Comparison of ENCODE assay signal across 8 mouse cellular contexts in genomic region chr8:70611849-70612248, GRCm38 (mm10). TPM values are rescaled to one million over a fixed set of nuclear protein-coding genes. Genes with fewer than 3 reads are reported as not detected.
DNase-seq lines count a peak whose midpoint lies in the region; ATAC-seq and TF ChIP-seq lines count a peak whose summit lies in the region.

No protein-coding gene starts in this region.

- peak; percentile 3; the same call in 1 of the 2 replicates for ATAC-seq in forebrain, embryonic 14.5 days
- no peak for ATAC-seq in lung, embryonic 15.5 days (ENCODE audit: borderline replicate concordance, extremely low read depth, low FRiP score, low TSS enrichment)
- ATAC-seq in neutrophil, adult 5-6 weeks (ENCODE audit: extremely low read depth, insufficient number of reproducible peaks, low FRiP score, poor library complexity, severe bottlenecking): peak; percentile 57

- peak; percentile 94 for DNase-seq in MEL (ENCODE audit: low read depth, low spot score)
- DNase-seq in cerebellum, adult 18-20 months: peak; percentile 87 to 89
- DNase-seq in forebrain, embryonic 14.5 days (ENCODE audit: low spot score): peak; percentile 87
- DNase-seq in heart, postnatal 25 days (ENCODE audit: low spot score): peak; percentile 73
- peak; percentile 93 to 94 for DNase-seq in kidney, postnatal 4 days
- DNase-seq in thymus, postnatal 0 days (ENCODE audit: low spot score): peak; percentile 91

- H3K79me2 ChIP-seq in MEL (ENCODE audit: control insufficient read depth, insufficient read depth, low read length, poor library complexity): peaks cover 17% of the 10 kb centered on the region

- H3K27me3 ChIP-seq in MEL (ENCODE audit: control insufficient read depth in 1 of 2, insufficient read depth in 2 of 2, low read length in 2 of 2): no peaks in the 10 kb centered on the region
- peaks cover 4% of the 10 kb centered on the region; the same call in 1 of the 2 replicates for H3K27me3 ChIP-seq in forebrain, embryonic 14.5 days (replicated peaks; ENCODE audit: control insufficient read depth, insufficient read depth, low read length)
- H3K27me3 ChIP-seq in lung, embryonic 15.5 days: no peaks in the 10 kb centered on the region

- peak overlapping the region; percentile 79 for H3K27ac ChIP-seq in MEL (ENCODE audit: control insufficient read depth, low read depth, low read length)
- H3K27ac ChIP-seq in forebrain, embryonic 14.5 days (ENCODE audit: low read depth, low read length): no peak overlapping the region
- H3K27ac ChIP-seq in lung, embryonic 15.5 days: peak overlapping the region; percentile 100

- WGBS in forebrain, embryonic 14.5 days: 0% methylated on average over 6 of the region's 6 CpGs
- 0% methylated on average over 6 of the region's 6 CpGs for WGBS in lung, embryonic 15.5 days

- 0 out of 4 replicates have a peak, but pooled peaks of 1 of the 2 experiments have one; percentile 17 for TF ChIP-seq EP300 in MEL (IDR thresholded peaks at IDR 0.05; ENCODE audit: low read depth in 1 of 2, low read length in 2 of 2)

- no peaks in the 10 kb centered on the region for H3K9me3 ChIP-seq in MEL (replicated peaks; ENCODE audit: insufficient read depth, low read length)
- no peaks in the 10 kb centered on the region for H3K9me3 ChIP-seq in forebrain, embryonic 14.5 days (replicated peaks; ENCODE audit: control insufficient read depth, low read length)
- H3K9me3 ChIP-seq in lung, embryonic 15.5 days: no peaks in the 10 kb centered on the region

- H3K36me3 ChIP-seq in MEL (ENCODE audit: control insufficient read depth in 1 of 2, insufficient read depth in 2 of 2, low read length in 2 of 2): peaks cover 0 to 8% of the 10 kb centered on the region in 2 experiments; a peak in 2 of 4 replicates
- H3K36me3 ChIP-seq in forebrain, embryonic 14.5 days (ENCODE audit: control insufficient read depth, insufficient read depth, low read length): no peaks in the 10 kb centered on the region
- no peaks in the 10 kb centered on the region for H3K36me3 ChIP-seq in lung, embryonic 15.5 days

- peak overlapping the region; percentile 81 for H3K9ac ChIP-seq in MEL (ENCODE audit: control insufficient read depth, low read depth, low read length, poor library complexity, severe bottlenecking)
- peak overlapping the region; percentile 56; the same call in 1 of the 2 replicates for H3K9ac ChIP-seq in forebrain, embryonic 14.5 days (ENCODE audit: low read length)
- H3K9ac ChIP-seq in lung, embryonic 15.5 days: peak overlapping the region; percentile 62; the same call in 1 of the 2 replicates

- peaks cover 2 to 17% of the 10 kb centered on the region in 2 experiments for H3K4me1 ChIP-seq in MEL (ENCODE audit: control insufficient read depth in 1 of 2, insufficient read depth in 2 of 2, low read length in 2 of 2)
- peaks cover 33% of the 10 kb centered on the region for H3K4me1 ChIP-seq in forebrain, embryonic 14.5 days (ENCODE audit: control insufficient read depth, insufficient read depth, low read length)
- peaks cover 42% of the 10 kb centered on the region for H3K4me1 ChIP-seq in lung, embryonic 15.5 days

- TF ChIP-seq CTCF in MEL (IDR thresholded peaks at IDR 0.05 in 2 of 3, conservative IDR thresholded peaks at IDR 0.05 in 1 of 3; ENCODE audit: control insufficient read depth in 1 of 3, insufficient read depth in 1 of 3, low read depth in 2 of 3, low read length in 3 of 3, poor library complexity in 1 of 3, severe bottlenecking in 1 of 3): peak; percentile 93 to 99 (median 98)

- peak overlapping the region; percentile 74 to 92 for H3K4me3 ChIP-seq in MEL (ENCODE audit: control insufficient read depth in 1 of 2, insufficient read depth in 1 of 2, low read depth in 2 of 2, low read length in 2 of 2)
- H3K4me3 ChIP-seq in forebrain, embryonic 14.5 days (ENCODE audit: low read depth, low read length): peak overlapping the region; percentile 32
- H3K4me3 ChIP-seq in lung, embryonic 15.5 days: peak overlapping the region; percentile 79

- peak overlapping the region; percentile 85 for H3K4me2 ChIP-seq in forebrain, embryonic 14.5 days (ENCODE audit: low read length)
- H3K4me2 ChIP-seq in lung, embryonic 15.5 days: peak overlapping the region; percentile 95

- no peak for TF ChIP-seq POLR2A in MEL (IDR thresholded peaks at IDR 0.05; ENCODE audit: control insufficient read depth in 1 of 2, insufficient read depth in 1 of 2, low read depth in 1 of 2, low read length in 2 of 2, poor library complexity in 1 of 2)

- TF ChIP-seq RAD21 in MEL (IDR thresholded peaks at IDR 0.05; ENCODE audit: low read depth, low read length): peak; percentile 92

- intact Hi-C loops in heart, postnatal 25 days (cut with DNase I): loop anchor here (2.0 to 5.0 kb wide), 4 partner anchors 17 to 145 kb away; no protein-coding TSS in a partner anchor

TF ChIP-seq in MEL, 35 proteins besides CTCF, POLR2A, EP300 and RAD21 (continues in another document):
- peak; percentile 33; the same call in 1 of the 2 replicates for TF ChIP-seq NRF1 (IDR thresholded peaks at IDR 0.05; ENCODE audit: insufficient read depth, low read depth, low read length, poor library complexity, severe bottlenecking)
- TF ChIP-seq MEF2A (IDR thresholded peaks at IDR 0.05; ENCODE audit: extremely low read depth, insufficient replicate concordance, low read depth, low read length, poor library complexity, severe bottlenecking): no peak
- no peak for TF ChIP-seq POLR2AphosphoS5 (IDR thresholded peaks at IDR 0.05; ENCODE audit: borderline replicate concordance, low read depth, low read length)
- peak; percentile 86 for TF ChIP-seq ZC3H11A (IDR thresholded peaks at IDR 0.05; ENCODE audit: low read depth, low read length)
- peak; percentile 72; the same call in 1 of the 2 replicates for TF ChIP-seq MAZ (IDR thresholded peaks at IDR 0.05; ENCODE audit: low read depth, low read length)
- TF ChIP-seq GABPA (IDR thresholded peaks at IDR 0.05; ENCODE audit: low read depth, low read length): no peak
- no peak for TF ChIP-seq GATA1 (IDR thresholded peaks at IDR 0.05; ENCODE audit: low read depth, low read length)
- peak; percentile 17; the same call in 1 of the 2 replicates for TF ChIP-seq USF1 (IDR thresholded peaks at IDR 0.05; ENCODE audit: low read depth, low read length)
- TF ChIP-seq POLR2AphosphoS2 (IDR thresholded peaks at IDR 0.05; ENCODE audit: low read length): no peak
- TF ChIP-seq MAX (IDR thresholded peaks at IDR 0.05; ENCODE audit: low read length): peak; percentile 78
- no peak for TF ChIP-seq USF2 (IDR thresholded peaks at IDR 0.05; ENCODE audit: borderline replicate concordance in 1 of 2, insufficient read depth in 1 of 2, low read depth in 1 of 2, low read length in 2 of 2)

RNA-seq across cellular contexts. Expression of gene Ssbp4, which starts 3.2 kb away (rescaled TPM):
- total RNA-seq in MEL (2012; rRNA removed): 80.2 and 84.9 TPM in 2 replicates
- polyA plus RNA-seq in MEL (2012; ENCODE audit: insufficient read depth in 1 of 2, insufficient read length in 2 of 2, low read depth in 1 of 2, low replicate concordance in 2 of 2, missing spikeins in 1 of 2): 100 to 1,000 TPM in 1 of 2 experiments, not detected in 1; 212 TPM
- polyA plus RNA-seq in forebrain, embryonic 14.5 days (2014; fragmentation: Nextera tagmentation; extraction: Ambion mirVana): 135 and 147 TPM in 2 replicates
- total RNA-seq in heart, postnatal 25 days (2021): 10 to 100 TPM; 37.0 to 37.7 TPM
- polyA plus RNA-seq in lung, embryonic 15.5 days (2015; fragmentation: Nextera tagmentation; extraction: Ambion mirVana): 111 and 122 TPM in 2 replicates
- 31.3 and 45.8 TPM in 2 replicates for total RNA-seq in neutrophil, adult 5-6 weeks (2017)
- 135 and 142 TPM in 2 replicates for polyA plus RNA-seq in thymus, postnatal 0 days (2015; fragmentation: Nextera tagmentation; extraction: Ambion mirVana)

RNA-seq across cellular contexts. Expression of gene Lrrc25, which starts 4.1 kb away (rescaled TPM):
- 0.20 and 0.39 TPM in 2 replicates for total RNA-seq in MEL (2012; rRNA removed)
- polyA plus RNA-seq in MEL (2012; ENCODE audit: insufficient read depth in 1 of 2, insufficient read length in 2 of 2, low read depth in 1 of 2, low replicate concordance in 2 of 2, missing spikeins in 1 of 2): 1 to 10 TPM in 1 of 2 experiments, not detected in 1; 1.1 TPM
- 0.89 and 1.9 TPM in 2 replicates for polyA plus RNA-seq in forebrain, embryonic 14.5 days (2014; fragmentation: Nextera tagmentation; extraction: Ambion mirVana)
- 1 to 10 TPM; 1.4 to 1.5 TPM for total RNA-seq in heart, postnatal 25 days (2021)
- 1.9 and 2.5 TPM in 2 replicates for polyA plus RNA-seq in lung, embryonic 15.5 days (2015; fragmentation: Nextera tagmentation; extraction: Ambion mirVana)
- 54.1 and 63.7 TPM in 2 replicates for total RNA-seq in neutrophil, adult 5-6 weeks (2017)
- 4.7 and 5.8 TPM in 2 replicates for polyA plus RNA-seq in thymus, postnatal 0 days (2015; fragmentation: Nextera tagmentation; extraction: Ambion mirVana)

RNA-seq across cellular contexts. Expression of gene Isyna1, which starts 17.7 kb away (rescaled TPM):
- total RNA-seq in MEL (2012; rRNA removed): 84.1 and 90.9 TPM in 2 replicates
- 100 to 1,000 TPM in 1 of 2 experiments, not detected in 1; 189 TPM for polyA plus RNA-seq in MEL (2012; ENCODE audit: insufficient read depth in 1 of 2, insufficient read length in 2 of 2, low read depth in 1 of 2, low replicate concordance in 2 of 2, missing spikeins in 1 of 2)
- polyA plus RNA-seq in forebrain, embryonic 14.5 days (2014; fragmentation: Nextera tagmentation; extraction: Ambion mirVana): 59.0 and 75.1 TPM in 2 replicates
- 10 to 100 TPM; 21.5 to 25.1 TPM for total RNA-seq in heart, postnatal 25 days (2021)
- 134 TPM in 2 replicates for polyA plus RNA-seq in lung, embryonic 15.5 days (2015; fragmentation: Nextera tagmentation; extraction: Ambion mirVana)
- total RNA-seq in neutrophil, adult 5-6 weeks (2017): 51.3 and 51.4 TPM in 2 replicates
- polyA plus RNA-seq in thymus, postnatal 0 days (2015; fragmentation: Nextera tagmentation; extraction: Ambion mirVana): 78.9 and 88.4 TPM in 2 replicates

RNA-seq across cellular contexts. Expression of gene Gdf15, which starts 20.4 kb away (rescaled TPM):
- total RNA-seq in MEL (2012; rRNA removed): 0.15 and 1.8 TPM in 2 replicates
- under 1 TPM in 1 of 2 experiments, not detected in 1; 0.63 TPM for polyA plus RNA-seq in MEL (2012; ENCODE audit: insufficient read depth in 1 of 2, insufficient read length in 2 of 2, low read depth in 1 of 2, low replicate concordance in 2 of 2, missing spikeins in 1 of 2)
- 0.16 and 0.20 TPM in 2 replicates for polyA plus RNA-seq in forebrain, embryonic 14.5 days (2014; fragmentation: Nextera tagmentation; extraction: Ambion mirVana)
- total RNA-seq in heart, postnatal 25 days (2021): under 1 TPM; 0.56 to 0.73 TPM
- 0.31 and 0.45 TPM in 2 replicates for polyA plus RNA-seq in lung, embryonic 15.5 days (2015; fragmentation: Nextera tagmentation; extraction: Ambion mirVana)
- total RNA-seq in neutrophil, adult 5-6 weeks (2017): not detected in 2 replicates
- 1.2 and 1.4 TPM in 2 replicates for polyA plus RNA-seq in thymus, postnatal 0 days (2015; fragmentation: Nextera tagmentation; extraction: Ambion mirVana)

RNA-seq across cellular contexts. Expression of gene Pgpep1, which starts 48.3 kb away (rescaled TPM):
- 12.6 and 13.7 TPM in 2 replicates for total RNA-seq in MEL (2012; rRNA removed)
- polyA plus RNA-seq in MEL (2012; ENCODE audit: insufficient read depth in 1 of 2, insufficient read length in 2 of 2, low read depth in 1 of 2, low replicate concordance in 2 of 2, missing spikeins in 1 of 2): 10 to 100 TPM in 1 of 2 experiments, not detected in 1; 19.5 TPM
- 85.7 and 101 TPM in 2 replicates for polyA plus RNA-seq in forebrain, embryonic 14.5 days (2014; fragmentation: Nextera tagmentation; extraction: Ambion mirVana)
- total RNA-seq in heart, postnatal 25 days (2021): 10 to 100 TPM; 46.8 to 47.5 TPM
- polyA plus RNA-seq in lung, embryonic 15.5 days (2015; fragmentation: Nextera tagmentation; extraction: Ambion mirVana): 38.5 and 47.7 TPM in 2 replicates
- total RNA-seq in neutrophil, adult 5-6 weeks (2017): 4.4 and 7.7 TPM in 2 replicates
- 33.2 and 43.0 TPM in 2 replicates for polyA plus RNA-seq in thymus, postnatal 0 days (2015; fragmentation: Nextera tagmentation; extraction: Ambion mirVana)

Comparison
In these comparisons a context has a peak if more than half of its experiments do, and no peak if none do; other contexts are left out.
1. H3K4me3 ChIP-seq: peak in every context shown above with its lines; median percentile 83 in MEL; 79 in lung, embryonic 15.5 days; 32 in forebrain, embryonic 14.5 days.